Mouse (Mus musculus): Measurements from ENCODE around the gene Rbfox3. TPM values are rescaled to one million over a fixed set of nuclear protein-coding genes. Genes with fewer than 3 reads are reported as not detected.
A peak's percentile ranks its signal among the peaks of the same experiment; 100 is the strongest.

Gene Rbfox3
- total and polyA plus RNA-seq, 2 experiments from 2014 or later = 52.6 to 76.8 TPM

GRCm38 (mm10) chr11:118912686-118913085 is 1.3 kb upstream of the Rbfox3 start:
- no peaks in the 10 kb centered on the region for H3K9me3 ChIP-seq (ENCODE audit: low read length)
- H3K36me3 ChIP-seq (ENCODE audit: insufficient read depth, low read length) = no peaks in the 10 kb centered on the region
- no peak overlapping the region for H3K4me3 ChIP-seq (ENCODE audit: low read length)
- no peak overlapping the region for H3K9ac ChIP-seq (replicated peaks; ENCODE audit: low read length)
- ATAC-seq (no peak), DNase-seq (ENCODE audit: low spot score) (no peak)
- H3K27ac ChIP-seq = no peak overlapping the region
- no peaks in the 10 kb centered on the region for H3K27me3 ChIP-seq (ENCODE audit: insufficient read depth, low read length)
- no peak for TF ChIP-seq CTCF (IDR thresholded peaks at IDR 0.05; ENCODE audit: low read depth)
- peaks cover 13% of the 10 kb centered on the region; the same call in 1 of the 2 replicates for H3K4me1 ChIP-seq (ENCODE audit: insufficient read depth, low read length)
- no peak overlapping the region for H3K4me2 ChIP-seq (ENCODE audit: low read depth, low read length)
- WGBS = 73% methylated on average over 6 of the region's 6 CpGs

GRCm38 (mm10) chr11:118910756-118911155 is 641 bp downstream of the Rbfox3 start:
- no peak overlapping the region for H3K9ac ChIP-seq (replicated peaks; ENCODE audit: low read length)
- 0 out of 2 replicates have a peak, but pooled peaks cover 5% of the 10 kb centered on the region for H3K4me1 ChIP-seq (ENCODE audit: insufficient read depth, low read length)
- TF ChIP-seq CTCF (IDR thresholded peaks at IDR 0.05; ENCODE audit: low read depth) = no peak
- H3K4me3 ChIP-seq (ENCODE audit: low read length) = no peak overlapping the region
- H3K27ac ChIP-seq = 0 out of 2 replicates have a peak overlapping the region, but pooled peaks have one; percentile 34
- no peaks in the 10 kb centered on the region for H3K36me3 ChIP-seq (ENCODE audit: insufficient read depth, low read length)
- no peak for ATAC-seq
- DNase-seq (ENCODE audit: low spot score) = no peak
- WGBS = 55% methylated on average over 10 of the region's 10 CpGs
- no peaks in the 10 kb centered on the region for H3K27me3 ChIP-seq (ENCODE audit: insufficient read depth, low read length)
- H3K4me2 ChIP-seq (ENCODE audit: low read depth, low read length) = no peak overlapping the region
- no peaks in the 10 kb centered on the region for H3K9me3 ChIP-seq (ENCODE audit: low read length)

- 2% methylated on average over 12 of the region's 13 CpGs for WGBS
- peak; percentile 50 for ATAC-seq
- Histone ChIP-seq H3K9ac (replicated peaks; ENCODE audit: low read length) (peak overlapping the region; percentile 88), H3K36me3 (ENCODE audit: insufficient read depth, low read length) (no peaks in the 10 kb centered on the region), H3K4me2 (ENCODE audit: low read depth, low read length) (peak overlapping the region; percentile 83), H3K4me1 (ENCODE audit: insufficient read depth, low read length) (peaks cover 9% of the 10 kb centered on the region; the same call in 1 of the 2 replicates), H3K27me3 (ENCODE audit: insufficient read depth, low read length) (no peaks in the 10 kb centered on the region), H3K4me3 (ENCODE audit: low read length) (peak overlapping the region; percentile 81), H3K9me3 (ENCODE audit: low read length) (no peaks in the 10 kb centered on the region), H3K27ac (peak overlapping the region; percentile 93)
- TF ChIP-seq CTCF (IDR thresholded peaks at IDR 0.05; ENCODE audit: low read depth) = no peak
- DNase-seq (ENCODE audit: low spot score) = peak; percentile 74
Observed at GRCm38 (mm10) chr11:118909814-118910201, 1.6 kb downstream of the Rbfox3 start.

GRCm38 (mm10) chr11:118908981-118909813 is 2.2 kb downstream of the Rbfox3 start:
- Histone ChIP-seq H3K36me3 (ENCODE audit: insufficient read depth, low read length) (no peaks in the 10 kb centered on the region), H3K27me3 (ENCODE audit: insufficient read depth, low read length) (no peaks in the 10 kb centered on the region), H3K4me2 (ENCODE audit: low read depth, low read length) (peak overlapping the region; percentile 83), H3K27ac (peak overlapping the region; percentile 93), H3K9ac (replicated peaks; ENCODE audit: low read length) (peak overlapping the region; percentile 88), H3K4me1 (ENCODE audit: insufficient read depth, low read length) (peaks cover 9% of the 10 kb centered on the region; the same call in 1 of the 2 replicates), H3K9me3 (ENCODE audit: low read length) (no peaks in the 10 kb centered on the region), H3K4me3 (ENCODE audit: low read length) (peak overlapping the region; percentile 81)
- DNase-seq (ENCODE audit: low spot score) (peak; percentile 75), ATAC-seq (peak; percentile 64; the same call in 1 of the 2 replicates)
- no peak for TF ChIP-seq CTCF (IDR thresholded peaks at IDR 0.05; ENCODE audit: low read depth)
- 1% methylated on average over 59 of the region's 90 CpGs for WGBS

- Histone ChIP-seq H3K4me3 (ENCODE audit: low read length) (peak overlapping the region; percentile 81), H3K27ac (peak overlapping the region; percentile 93), H3K36me3 (ENCODE audit: insufficient read depth, low read length) (no peaks in the 10 kb centered on the region), H3K27me3 (ENCODE audit: insufficient read depth, low read length) (no peaks in the 10 kb centered on the region), H3K9ac (replicated peaks; ENCODE audit: low read length) (peak overlapping the region; percentile 88), H3K4me2 (ENCODE audit: low read depth, low read length) (peak overlapping the region; percentile 83), H3K9me3 (ENCODE audit: low read length) (no peaks in the 10 kb centered on the region), H3K4me1 (ENCODE audit: insufficient read depth, low read length) (peaks cover 13% of the 10 kb centered on the region; the same call in 1 of the 2 replicates)
- peak; percentile 54 for DNase-seq (ENCODE audit: low spot score)
- 0 out of 2 replicates have a peak, but pooled peaks have one; percentile 19 for ATAC-seq
- WGBS = 3% methylated on average over 47 of the region's 52 CpGs
- TF ChIP-seq CTCF (IDR thresholded peaks at IDR 0.05; ENCODE audit: low read depth) = no peak
Observed at GRCm38 (mm10) chr11:118908431-118908980, 2.9 kb downstream of the Rbfox3 start.

- Histone ChIP-seq H3K9ac (replicated peaks; ENCODE audit: low read length) (peak overlapping the region; percentile 88), H3K4me3 (ENCODE audit: low read length) (peak overlapping the region; percentile 81), H3K9me3 (ENCODE audit: low read length) (no peaks in the 10 kb centered on the region), H3K27me3 (ENCODE audit: insufficient read depth, low read length) (no peaks in the 10 kb centered on the region), H3K4me2 (ENCODE audit: low read depth, low read length) (peak overlapping the region; percentile 83), H3K4me1 (ENCODE audit: insufficient read depth, low read length) (peaks cover 13% of the 10 kb centered on the region; the same call in 1 of the 2 replicates), H3K36me3 (ENCODE audit: insufficient read depth, low read length) (no peaks in the 10 kb centered on the region), H3K27ac (peak overlapping the region; percentile 93)
- no peak for TF ChIP-seq CTCF (IDR thresholded peaks at IDR 0.05; ENCODE audit: low read depth)
- no peak for ATAC-seq
- peak; percentile 61 for DNase-seq (ENCODE audit: low spot score)
- under 1% methylated on average over 43 of the region's 43 CpGs for WGBS
Observed at GRCm38 (mm10) chr11:118907471-118908401, 3.7 kb downstream of the Rbfox3 start.

Measured in hindbrain, postnatal 0 days (tissue).